Mouse (Mus musculus): ENCODE results near the gene Olfr837. TPM values are rescaled to one million over a fixed set of nuclear protein-coding genes. Genes with fewer than 3 reads are reported as not detected.
"Not testable (repeated sequence)": the region's sequence is repeated elsewhere in the genome, so short reads cannot be mapped to it uniquely, and the experiment has no call there.

Olfr837 gene
- polyA plus RNA-seq (2012; fragmentation: generic; extraction: Trizol): not detected

DNA sequence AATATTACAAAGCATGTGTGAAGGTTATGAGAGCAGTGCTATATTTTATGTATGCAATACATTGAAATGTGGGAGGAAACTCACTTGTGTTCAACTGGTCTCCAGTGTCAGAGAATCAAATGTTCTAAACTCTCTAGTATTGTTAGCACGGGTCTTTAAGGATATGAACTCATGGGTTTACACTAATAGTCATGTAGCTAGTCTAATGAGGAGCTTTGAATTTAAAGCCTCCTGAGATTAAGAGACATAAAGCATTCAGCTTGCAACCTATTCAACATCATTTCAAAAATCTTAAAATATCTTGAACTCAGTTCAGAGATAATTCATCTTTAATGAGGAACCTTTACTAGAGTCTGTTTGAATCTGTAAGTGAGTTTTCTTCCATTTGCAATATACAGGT is at the start of gene Olfr837:
Gene Olfr837 (plus strand): TSS at position 301 of the 400 bp plus-strand sequence.
- no peak within 1 kb of the TSS for H3K4me3 ChIP-seq
- no peaks in the 10 kb centered on the region for H3K79me2 ChIP-seq (ENCODE audit: control insufficient read depth, insufficient read depth)
- H3K27me3 ChIP-seq (ENCODE audit: control insufficient read depth, insufficient read depth, insufficient read length): no peaks in the 10 kb centered on the region

DNA sequence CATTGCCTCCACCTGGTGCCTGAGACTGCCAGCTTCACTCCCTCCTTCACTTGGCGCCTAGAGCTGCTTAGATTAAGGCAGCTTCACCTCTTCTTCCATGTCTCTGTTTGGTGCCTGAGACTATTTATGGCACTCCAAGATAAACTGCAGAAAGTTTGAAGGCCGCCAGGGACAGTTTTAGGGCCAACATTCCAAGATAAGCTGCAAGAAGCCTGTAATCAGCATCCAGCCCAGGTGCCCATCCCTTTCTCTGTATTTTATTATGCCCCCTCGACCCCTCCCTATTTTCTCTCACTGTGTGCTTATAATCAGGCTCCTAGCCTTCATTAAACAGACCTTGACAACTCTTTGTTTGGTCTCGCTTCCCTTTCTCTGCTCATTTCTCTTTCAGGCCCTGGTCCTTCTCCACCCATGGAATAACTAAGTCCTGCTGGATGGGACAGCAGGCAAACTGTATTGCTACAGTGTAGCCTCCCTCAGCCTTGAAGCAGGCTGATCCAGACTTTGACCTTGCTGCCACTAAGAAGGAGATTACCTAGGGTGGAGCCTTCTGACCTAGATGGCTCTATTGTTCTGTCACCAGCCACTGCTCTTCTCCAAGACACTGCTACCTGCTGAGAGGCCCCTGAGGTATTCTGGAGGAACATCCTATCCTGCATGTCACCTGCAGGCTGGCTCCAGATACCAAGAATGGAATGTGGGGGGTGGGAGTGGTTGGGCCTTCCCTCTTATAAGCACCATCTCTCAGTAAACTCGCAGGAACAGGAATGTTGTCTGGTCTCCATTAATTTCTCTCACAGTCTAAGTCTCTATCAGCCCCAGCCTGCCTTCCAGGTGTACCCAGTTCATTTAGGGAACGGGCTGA is 43.0 kb upstream of the Olfr837 start:
- H3ac ChIP-seq (ENCODE audit: control insufficient read depth, insufficient read length); H3K4me2 ChIP-seq (ENCODE audit: low read depth); H3K79me2 ChIP-seq (ENCODE audit: control insufficient read depth, insufficient read depth); H3K4me3 ChIP-seq; H3K36me3 ChIP-seq (ENCODE audit: control insufficient read depth, insufficient read depth); H3K27me3 ChIP-seq (ENCODE audit: control insufficient read depth, insufficient read depth, insufficient read length): not testable (repeated sequence)

More for the DNA sequence above, at the start of gene Olfr837:
- TF ChIP-seq POLR2A (IDR thresholded peaks at IDR 0.05; ENCODE audit: insufficient read length, low read depth): no peak
- no peak for TF ChIP-seq USF1 (IDR thresholded peaks at IDR 0.05; ENCODE audit: low read depth)
- Histone ChIP-seq H3K36me3 (ENCODE audit: control insufficient read depth, insufficient read depth) (no peaks in the 10 kb centered on the region), H3K4me2 (ENCODE audit: low read depth) (no peak within 1 kb of the TSS), H3ac (ENCODE audit: control insufficient read depth, insufficient read length) (no peak within 1 kb of the TSS)

DNA sequence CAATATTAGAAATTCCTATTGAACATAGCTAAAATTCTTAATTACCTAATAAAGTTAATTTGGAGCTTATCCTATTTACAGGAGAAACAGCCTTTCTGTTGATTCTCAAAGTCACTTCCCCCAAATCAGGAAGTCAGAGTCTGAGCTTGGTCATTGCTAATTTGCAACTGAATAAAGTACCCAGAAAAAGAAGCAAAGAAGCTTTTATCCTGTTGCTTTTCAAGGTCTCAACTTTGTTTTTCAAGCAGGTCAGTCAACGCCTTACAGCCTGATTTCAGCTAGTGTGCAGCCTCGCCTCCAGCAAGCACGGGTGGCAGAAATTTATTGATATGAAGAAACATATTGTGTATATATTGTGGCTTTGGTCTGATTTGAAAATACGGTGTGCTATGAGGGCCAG is 38.8 kb upstream of the Olfr837 start:
- H3K4me2 ChIP-seq (ENCODE audit: low read depth): no peak overlapping the region

DNA sequence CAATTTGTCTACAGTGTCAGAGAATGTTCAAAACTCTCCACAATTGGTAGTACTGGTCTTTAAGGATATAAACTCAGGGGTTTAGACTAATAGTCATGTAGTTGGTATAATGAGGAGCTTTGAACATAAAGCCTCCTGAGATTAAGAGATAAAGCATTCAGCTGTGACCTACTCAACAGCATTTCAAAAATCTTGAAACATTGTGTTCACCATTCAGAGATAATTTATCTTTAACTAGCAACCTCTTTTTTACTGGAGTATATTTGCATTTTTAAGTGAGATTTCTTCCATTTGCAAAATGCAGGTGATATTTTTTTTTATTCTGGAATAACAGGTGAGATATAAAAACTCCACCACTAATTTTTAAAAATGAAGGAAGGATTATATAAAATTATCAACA is 16.0 kb upstream of the Olfr837 start, which contains the start of gene Olfr836:
Gene Olfr836 (plus strand): TSS at position 301 of the 400 bp plus-strand sequence.
- Histone ChIP-seq H3K36me3 (ENCODE audit: control insufficient read depth, insufficient read depth) (no peaks in the 10 kb centered on the region), H3K4me3 (no peak within 1 kb of the TSS), H3K4me2 (ENCODE audit: low read depth) (no peak within 1 kb of the TSS), H3K79me2 (ENCODE audit: control insufficient read depth, insufficient read depth) (no peaks in the 10 kb centered on the region), H3K27me3 (ENCODE audit: control insufficient read depth, insufficient read depth, insufficient read length) (no peaks in the 10 kb centered on the region), H3ac (ENCODE audit: control insufficient read depth, insufficient read length) (no peak within 1 kb of the TSS)
- TF ChIP-seq POLR2AphosphoS2 (IDR thresholded peaks at IDR 0.05; ENCODE audit: insufficient read length, low read depth) (no peak), CEBPB (IDR thresholded peaks at IDR 0.05; ENCODE audit: insufficient read depth, poor library complexity, severe bottlenecking) (no peak), MAX (IDR thresholded peaks at IDR 0.05; ENCODE audit: low read depth) (no peak), TCF12 (IDR thresholded peaks at IDR 0.05; ENCODE audit: insufficient read depth, poor library complexity, severe bottlenecking) (no peak), MYOG (IDR thresholded peaks at IDR 0.05; ENCODE audit: control insufficient read depth in 1 of 3, insufficient read depth in 1 of 3, insufficient read length in 2 of 3, low read depth in 2 of 3) (no peak), SRF (IDR thresholded peaks at IDR 0.05; ENCODE audit: control insufficient read depth, insufficient read length, low read depth) (no peak), POLR2A (IDR thresholded peaks at IDR 0.05; ENCODE audit: insufficient read length, low read depth) (no peak)

More for the DNA sequence above, 38.8 kb upstream of the Olfr837 start:
- no peak overlapping the region for H3K4me3 ChIP-seq
- TF ChIP-seq REST (IDR thresholded peaks at IDR 0.05; ENCODE audit: insufficient read depth, insufficient read length) (no peak), MAX (IDR thresholded peaks at IDR 0.05; ENCODE audit: low read depth) (no peak), TCF3 (IDR thresholded peaks at IDR 0.05; ENCODE audit: insufficient read length, low read depth) (no peak), USF1 (IDR thresholded peaks at IDR 0.05; ENCODE audit: low read depth) (no peak), POLR2AphosphoS2 (IDR thresholded peaks at IDR 0.05; ENCODE audit: insufficient read length, low read depth) (no peak), E2F4 (IDR thresholded peaks at IDR 0.05; ENCODE audit: insufficient read depth) (no peak), SRF (IDR thresholded peaks at IDR 0.05; ENCODE audit: control insufficient read depth, insufficient read length, low read depth) (no peak), MYOG (IDR thresholded peaks at IDR 0.05; ENCODE audit: control insufficient read depth in 1 of 3, insufficient read depth in 1 of 3, insufficient read length in 2 of 3, low read depth in 2 of 3) (no peak), POLR2A (IDR thresholded peaks at IDR 0.05; ENCODE audit: insufficient read length, low read depth) (no peak), CEBPB (IDR thresholded peaks at IDR 0.05; ENCODE audit: insufficient read depth, poor library complexity, severe bottlenecking) (no peak), TCF12 (IDR thresholded peaks at IDR 0.05; ENCODE audit: insufficient read depth, poor library complexity, severe bottlenecking) (no peak)
- H3K27me3 ChIP-seq (ENCODE audit: control insufficient read depth, insufficient read depth, insufficient read length): no peaks in the 10 kb centered on the region
- H3ac ChIP-seq (ENCODE audit: control insufficient read depth, insufficient read length): no peak overlapping the region
- H3K79me2 ChIP-seq (ENCODE audit: control insufficient read depth, insufficient read depth): no peaks in the 10 kb centered on the region
- no peaks in the 10 kb centered on the region for H3K36me3 ChIP-seq (ENCODE audit: control insufficient read depth, insufficient read depth)

DNA sequence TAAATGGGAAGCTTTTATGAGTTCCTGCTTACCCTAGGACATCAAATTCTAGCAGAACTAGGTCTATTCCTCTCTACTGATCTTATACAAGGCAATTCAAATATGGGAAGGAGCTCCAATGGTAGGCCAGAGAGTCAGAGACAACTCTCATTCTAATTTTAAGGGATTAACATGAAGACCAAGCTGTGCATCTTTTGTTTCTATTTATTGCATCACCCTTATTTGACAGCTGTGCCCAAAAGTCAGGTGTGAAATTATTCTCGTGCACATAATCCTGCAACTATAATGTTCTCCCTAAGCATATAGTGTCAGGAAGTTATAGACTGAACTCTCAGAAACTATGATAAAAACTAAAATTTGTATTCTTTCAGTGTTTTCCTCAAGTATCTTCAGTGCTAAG is 41.1 kb downstream of the Olfr837 start, which contains the start of gene Olfr839-ps1:
Gene Olfr839-ps1 (minus strand): TSS at position 101 of the 400 bp plus-strand sequence.
- TF ChIP-seq POLR2A (IDR thresholded peaks at IDR 0.05; ENCODE audit: insufficient read length, low read depth) (no peak), MYOD1 (IDR thresholded peaks at IDR 0.05; ENCODE audit: control insufficient read depth in 1 of 3, insufficient read length in 2 of 3, low read depth in 2 of 3) (no peak)
- Histone ChIP-seq H3K36me3 (ENCODE audit: control insufficient read depth, insufficient read depth) (no peaks in the 10 kb centered on the region), H3K4me3 (no peak within 1 kb of the TSS), H3K79me2 (ENCODE audit: control insufficient read depth, insufficient read depth) (no peaks in the 10 kb centered on the region), H3ac (ENCODE audit: control insufficient read depth, insufficient read length) (no peak within 1 kb of the TSS), H3K4me2 (ENCODE audit: low read depth) (no peak within 1 kb of the TSS), H3K27me3 (ENCODE audit: control insufficient read depth, insufficient read depth, insufficient read length) (no peaks in the 10 kb centered on the region)

Other genes with a start within 250 kb of the Olfr837 start
- gene Olfr832, start 199.2 kb upstream of the Olfr837 start, polyA plus RNA-seq (2012; fragmentation: generic; extraction: Trizol): not detected
- not detected for gene Olfr834, start 148.3 kb upstream of the Olfr837 start, polyA plus RNA-seq (2012; fragmentation: generic; extraction: Trizol)
- not detected for gene Olfr835, start 103.6 kb upstream of the Olfr837 start, polyA plus RNA-seq (2012; fragmentation: generic; extraction: Trizol)
- not detected for gene Olfr836, start 15.9 kb upstream of the Olfr837 start, polyA plus RNA-seq (2012; fragmentation: generic; extraction: Trizol)
- not detected for gene Olfr839-ps1, start 41.0 kb downstream of the Olfr837 start, polyA plus RNA-seq (2012; fragmentation: generic; extraction: Trizol)
- not detected for gene Olfr843, start 115.7 kb downstream of the Olfr837 start, polyA plus RNA-seq (2012; fragmentation: generic; extraction: Trizol)
- not detected for gene Olfr844, start 180.0 kb downstream of the Olfr837 start, polyA plus RNA-seq (2012; fragmentation: generic; extraction: Trizol)
- not detected for gene Olfr845, start 200.1 kb downstream of the Olfr837 start, polyA plus RNA-seq (2012; fragmentation: generic; extraction: Trizol)
- not detected for gene Olfr846, start 227.7 kb downstream of the Olfr837 start, polyA plus RNA-seq (2012; fragmentation: generic; extraction: Trizol)
- gene Olfr847, start 242.4 kb downstream of the Olfr837 start, polyA plus RNA-seq (2012; fragmentation: generic; extraction: Trizol): 0.02 TPM

Measured in myocyte (in vitro differentiated cells).